Mouse (Mus musculus) kidney, adult 2 months (tissue): ENCODE measurements around the gene Snx18.

Experiments
- CTCF ChIP-seq: fragments of 200-500 bp; conservative IDR thresholded peaks from 2 replicates; pipeline ENCODE4 v1.5.1; 2011; ENCODE audit warnings: low read depth, mild to moderate bottlenecking, control low read depth, low read length, moderate library complexity, mixed read lengths; ENCODE audit not compliant: insufficient read depth, insufficient read length
- POLR2A ChIP-seq: fragments of 200-500 bp; IDR thresholded peaks from one replicate; pipeline ENCODE4 v1.6.1; 2011; ENCODE audit warnings: low read depth, low read length, control low read depth

DNA sequence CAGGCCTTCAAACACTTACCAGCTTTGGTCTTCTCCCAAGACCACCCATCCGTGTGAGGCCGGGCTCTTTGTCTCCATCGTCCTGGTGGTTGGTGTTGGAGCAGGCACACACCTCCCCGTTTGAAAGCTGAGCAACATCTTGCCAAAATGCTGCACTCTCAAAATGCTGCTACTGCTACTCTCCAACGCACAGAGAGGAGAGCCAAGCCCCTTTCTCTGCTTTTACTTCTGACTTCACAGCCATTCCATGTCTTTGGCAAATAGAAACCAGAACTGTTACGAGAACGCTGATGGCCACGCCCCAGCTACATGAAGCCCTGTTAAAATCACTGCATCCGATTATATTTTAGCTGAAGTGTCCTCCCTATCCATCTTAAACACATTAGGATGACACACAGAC lies 58.7 kb downstream of the Snx18 start:
- TF ChIP-seq CTCF (no peak), POLR2A (no peak)
